Comparison of ENCODE assay signal across 9 mouse cellular contexts in the genomic region with DNA sequence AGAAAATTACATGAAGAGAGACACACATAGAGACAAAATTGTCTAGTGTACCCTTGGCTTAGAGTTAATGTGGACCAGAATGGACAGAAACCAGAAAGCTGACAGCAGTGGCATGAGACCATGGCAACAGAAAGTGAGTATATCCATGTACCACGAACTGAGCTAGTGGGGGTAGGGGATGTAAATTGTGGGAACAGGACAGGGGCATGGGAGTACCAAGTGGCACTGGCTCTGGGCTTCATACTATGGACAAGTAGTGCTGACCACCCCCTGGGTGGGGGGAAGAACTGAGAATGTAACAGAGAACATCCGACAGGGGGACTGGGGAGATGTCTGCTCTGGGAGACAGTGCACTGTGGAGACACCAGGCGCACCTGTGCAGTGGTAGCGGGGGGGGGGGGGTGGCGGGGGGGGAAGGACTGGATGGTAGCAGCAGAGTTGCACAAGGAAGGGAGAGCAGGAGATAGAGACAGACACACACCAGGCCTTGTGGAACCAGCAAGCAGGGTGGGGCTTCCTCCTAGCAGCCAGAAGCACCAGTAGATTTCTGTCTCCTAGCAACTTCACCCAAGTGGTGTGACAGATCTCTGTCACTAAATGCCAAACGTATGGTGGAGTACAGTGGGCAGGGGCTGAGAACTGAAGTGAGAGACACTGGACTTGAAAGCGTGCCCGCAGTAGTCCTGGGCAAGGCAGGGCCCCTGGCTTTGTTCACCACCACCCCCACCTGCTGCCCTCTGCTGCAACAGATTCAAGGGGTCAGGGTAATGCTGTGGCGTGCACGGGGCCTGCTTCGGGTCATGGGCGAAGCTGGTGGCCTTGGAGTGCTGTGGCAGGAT.
DNase-seq lines count a peak whose midpoint lies in the region; ATAC-seq lines count a peak whose summit lies in the region.
"Had no signal": no experiment of that assay in that cellular context is flagged by ENCODE, and none has a peak within 500 bp of the region (broad histone marks: within the 10 kb centered on the region; RNA-seq: fewer than 3 reads in every experiment).

No protein-coding gene starts in this region.

- peaks cover 2% of the 10 kb centered on the region for H3K4me1 ChIP-seq in heart, embryonic 15.5 days (replicated peaks)
- H3K4me1 ChIP-seq in midbrain, embryonic 10.5 days: peaks cover 13% of the 10 kb centered on the region
- no peaks in the 10 kb centered on the region for H3K4me1 ChIP-seq in midbrain, embryonic 11.5 days (ENCODE audit: control insufficient read depth, insufficient read depth, low read length)
- peaks cover 5% of the 10 kb centered on the region for H3K4me1 ChIP-seq in forebrain, embryonic 13.5 days
- H3K4me1 ChIP-seq in neural tube, embryonic 14.5 days (ENCODE audit: control insufficient read depth, insufficient read depth, low read length): no peaks in the 10 kb centered on the region
- H3K4me1 ChIP-seq: liver, embryonic 15.5 days had no signal

- no peak overlapping the region for H3K4me3 ChIP-seq in heart, embryonic 15.5 days
- no peak overlapping the region for H3K4me3 ChIP-seq in midbrain, embryonic 10.5 days
- H3K4me3 ChIP-seq in midbrain, embryonic 11.5 days (ENCODE audit: low read depth, low read length): no peak overlapping the region
- no peak overlapping the region for H3K4me3 ChIP-seq in forebrain, embryonic 13.5 days
- H3K4me3 ChIP-seq in neural tube, embryonic 14.5 days (ENCODE audit: low read depth, low read length): no peak overlapping the region
- H3K4me3 ChIP-seq: liver, embryonic 15.5 days had no signal

- no peaks in the 10 kb centered on the region for H3K27me3 ChIP-seq in heart, embryonic 15.5 days
- H3K27me3 ChIP-seq in midbrain, embryonic 10.5 days (ENCODE audit: low read depth, poor library complexity, severe bottlenecking): no peaks in the 10 kb centered on the region
- no peaks in the 10 kb centered on the region for H3K27me3 ChIP-seq in midbrain, embryonic 11.5 days (ENCODE audit: control insufficient read depth, insufficient read depth, low read length)
- no peaks in the 10 kb centered on the region for H3K27me3 ChIP-seq in forebrain, embryonic 13.5 days
- no peaks in the 10 kb centered on the region for H3K27me3 ChIP-seq in neural tube, embryonic 14.5 days (ENCODE audit: control insufficient read depth, insufficient read depth, low read length)
- H3K27me3 ChIP-seq: liver, embryonic 15.5 days had no signal

- no peaks in the 10 kb centered on the region for H3K9me3 ChIP-seq in heart, embryonic 15.5 days (replicated peaks)
- no peaks in the 10 kb centered on the region for H3K9me3 ChIP-seq in midbrain, embryonic 10.5 days (replicated peaks)
- no peaks in the 10 kb centered on the region for H3K9me3 ChIP-seq in midbrain, embryonic 11.5 days (ENCODE audit: control insufficient read depth, low read length)
- H3K9me3 ChIP-seq in forebrain, embryonic 13.5 days (replicated peaks): no peaks in the 10 kb centered on the region
- H3K9me3 ChIP-seq in neural tube, embryonic 14.5 days (ENCODE audit: control insufficient read depth, low read length): no peaks in the 10 kb centered on the region
- H3K9me3 ChIP-seq: liver, embryonic 15.5 days had no signal

- no peak overlapping the region for H3K9ac ChIP-seq in heart, embryonic 15.5 days
- H3K9ac ChIP-seq in midbrain, embryonic 11.5 days (ENCODE audit: low read length): no peak overlapping the region; the same call in 1 of the 2 replicates
- H3K9ac ChIP-seq in forebrain, embryonic 13.5 days: no peak overlapping the region
- H3K9ac ChIP-seq in neural tube, embryonic 14.5 days (replicated peaks; ENCODE audit: low read depth, low read length): no peak overlapping the region
- H3K9ac ChIP-seq: liver, embryonic 15.5 days had no signal

- H3K27ac ChIP-seq in heart, embryonic 15.5 days: no peak overlapping the region
- H3K27ac ChIP-seq in midbrain, embryonic 10.5 days (replicated peaks): peak overlapping the region; percentile 49
- H3K27ac ChIP-seq in midbrain, embryonic 11.5 days (ENCODE audit: low read depth, low read length): no peak overlapping the region
- no peak overlapping the region for H3K27ac ChIP-seq in forebrain, embryonic 13.5 days
- H3K27ac ChIP-seq in neural tube, embryonic 14.5 days (ENCODE audit: low read depth, low read length): no peak overlapping the region
- H3K27ac ChIP-seq: liver, embryonic 15.5 days had no signal

- 47% methylated on average over 10 of the region's 12 CpGs for WGBS in heart, embryonic 15.5 days
- WGBS in midbrain, embryonic 10.5 days: 51% methylated on average over 10 of the region's 12 CpGs
- 59% methylated on average over 10 of the region's 12 CpGs for WGBS in midbrain, embryonic 11.5 days
- 50% methylated on average over 10 of the region's 12 CpGs for WGBS in forebrain, embryonic 13.5 days
- WGBS in neural tube, embryonic 14.5 days: 54% methylated on average over 11 of the region's 12 CpGs

- 0 out of 2 replicates have a peak, but pooled peaks have one; percentile 27 for ATAC-seq in heart, embryonic 15.5 days (replicated peaks; ENCODE audit: insufficient number of reproducible peaks, insufficient read depth, low FRiP score, low read depth)
- ATAC-seq in midbrain, embryonic 11.5 days (ENCODE audit: low FRiP score): no peak
- ATAC-seq in forebrain, embryonic 13.5 days: peak; percentile 55
- peak; percentile 55; the same call in 1 of the 2 replicates for ATAC-seq in neural tube, embryonic 14.5 days (ENCODE audit: low read depth)

- no peak overlapping the region for H3K4me2 ChIP-seq in heart, embryonic 15.5 days
- no peak overlapping the region for H3K4me2 ChIP-seq in midbrain, embryonic 11.5 days
- H3K4me2 ChIP-seq in forebrain, embryonic 13.5 days: no peak overlapping the region
- H3K4me2 ChIP-seq in neural tube, embryonic 14.5 days (ENCODE audit: low read depth, low read length): no peak overlapping the region
- H3K4me2 ChIP-seq: liver, embryonic 15.5 days had no signal

- H3K36me3 ChIP-seq in heart, embryonic 15.5 days: no peaks in the 10 kb centered on the region
- no peaks in the 10 kb centered on the region for H3K36me3 ChIP-seq in midbrain, embryonic 10.5 days
- no peaks in the 10 kb centered on the region for H3K36me3 ChIP-seq in midbrain, embryonic 11.5 days (ENCODE audit: control insufficient read depth, insufficient read depth, low read length)
- H3K36me3 ChIP-seq in forebrain, embryonic 13.5 days (ENCODE audit: poor library complexity, severe bottlenecking): no peaks in the 10 kb centered on the region
- H3K36me3 ChIP-seq in neural tube, embryonic 14.5 days (ENCODE audit: control insufficient read depth, insufficient read depth, low read length): no peaks in the 10 kb centered on the region
- H3K36me3 ChIP-seq: liver, embryonic 15.5 days had no signal

- no peak for DNase-seq in heart, adult 9 months (ENCODE audit: low spot score in 2 of 2)
- no peak for DNase-seq in midbrain, embryonic 10.5 days (ENCODE audit: low spot score)
- DNase-seq in midbrain, embryonic 11.5 days (ENCODE audit: low spot score, missing footprints): no peak
- no peak for DNase-seq in T-cell, adult 2 months (ENCODE audit: low spot score)
- no peak for DNase-seq in testis, postnatal 14 days (ENCODE audit: low spot score)
